Mouse (Mus musculus): Measurements from ENCODE around the gene 5330417C22Rik. TPM values are rescaled to one million over a fixed set of nuclear protein-coding genes. Genes with fewer than 3 reads are reported as not detected.
A peak's percentile ranks its signal among the peaks of the same experiment; 100 is the strongest.
"Not testable (repeated sequence)": the region's sequence is repeated elsewhere in the genome, so short reads cannot be mapped to it uniquely, and the experiment has no call there.

The 5330417C22Rik gene
- polyA plus RNA-seq, 1 experiment from 2014 or later: 10.8 TPM

DNA sequence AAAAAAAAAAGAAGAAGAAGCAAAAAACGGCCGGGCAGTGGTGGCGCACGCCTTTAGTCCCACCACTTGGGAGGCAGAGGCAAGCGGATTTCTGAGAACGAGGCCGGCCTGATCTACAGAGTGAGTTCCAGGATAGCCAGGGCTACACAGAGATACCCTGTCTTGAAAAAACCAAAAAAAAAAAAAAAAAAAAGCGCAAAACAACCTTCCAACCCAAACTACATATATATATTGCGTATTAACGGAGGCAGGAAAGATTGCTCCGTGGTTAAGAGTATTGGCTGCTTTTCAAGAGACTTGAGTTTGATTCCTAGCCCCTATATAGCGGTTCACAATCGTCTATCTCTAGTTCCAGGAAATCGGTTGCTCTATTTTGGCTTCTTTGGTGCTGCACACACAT is 34.5 kb upstream of the 5330417C22Rik start:
- Histone ChIP-seq H3K27ac (ENCODE audit: low read depth, low read length) (no peak overlapping the region), H3K36me3 (ENCODE audit: control insufficient read depth, insufficient read depth) (no peaks in the 10 kb centered on the region), H3K4me2 (replicated peaks; ENCODE audit: low read depth) (peak overlapping the region; percentile 75), H3K9ac (ENCODE audit: low read depth, low read length) (no peak overlapping the region), H3K9me3 (ENCODE audit: control insufficient read depth) (no peaks in the 10 kb centered on the region), H3K4me1 (replicated peaks; ENCODE audit: control insufficient read depth, insufficient read depth, low read length) (no peaks in the 10 kb centered on the region), H3K27me3 (replicated peaks; ENCODE audit: control insufficient read depth, insufficient read depth, low read length) (no peaks in the 10 kb centered on the region), H3K4me3 (ENCODE audit: low read depth, low read length) (peak overlapping the region; percentile 66; the same call in 1 of the 2 replicates)
- 91% methylated on average over 14 of the region's 14 CpGs for WGBS
- no peak for TF ChIP-seq CTCF (IDR thresholded peaks at IDR 0.05; ENCODE audit: low read depth)
- ATAC-seq: 0 out of 2 replicates have a peak, but pooled peaks have one; percentile 7

DNA sequence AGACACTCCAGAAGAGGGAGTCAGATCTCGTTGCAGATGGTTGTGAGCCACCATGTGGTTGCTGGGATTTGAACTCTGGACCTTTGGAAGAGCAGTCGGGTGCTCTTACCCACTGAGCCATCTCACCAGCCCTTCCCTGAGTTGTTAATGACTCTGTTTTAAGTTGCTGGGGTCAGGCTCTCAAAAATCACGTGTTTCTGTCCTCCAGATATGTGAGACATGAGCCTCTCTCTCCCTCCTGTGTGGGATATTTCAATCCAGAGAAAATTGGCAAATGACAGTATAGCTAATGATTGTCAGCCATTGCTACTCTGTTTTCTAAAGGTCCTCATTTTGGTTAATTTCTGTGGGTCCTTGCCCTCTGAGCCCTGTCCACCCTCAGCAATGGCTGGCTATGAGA is 33.3 kb upstream of the 5330417C22Rik start:
- not testable (repeated sequence) for H3K4me3 ChIP-seq (ENCODE audit: low read depth, low read length); H3K27ac ChIP-seq (ENCODE audit: low read depth, low read length); ATAC-seq; H3K36me3 ChIP-seq (ENCODE audit: control insufficient read depth, insufficient read depth); H3K4me2 ChIP-seq (replicated peaks; ENCODE audit: low read depth); H3K9ac ChIP-seq (ENCODE audit: low read depth, low read length); H3K27me3 ChIP-seq (replicated peaks; ENCODE audit: control insufficient read depth, insufficient read depth, low read length); H3K9me3 ChIP-seq (ENCODE audit: control insufficient read depth); H3K4me1 ChIP-seq (replicated peaks; ENCODE audit: control insufficient read depth, insufficient read depth, low read length)
- 43% methylated on average over 3 of the region's 3 CpGs for WGBS

DNA sequence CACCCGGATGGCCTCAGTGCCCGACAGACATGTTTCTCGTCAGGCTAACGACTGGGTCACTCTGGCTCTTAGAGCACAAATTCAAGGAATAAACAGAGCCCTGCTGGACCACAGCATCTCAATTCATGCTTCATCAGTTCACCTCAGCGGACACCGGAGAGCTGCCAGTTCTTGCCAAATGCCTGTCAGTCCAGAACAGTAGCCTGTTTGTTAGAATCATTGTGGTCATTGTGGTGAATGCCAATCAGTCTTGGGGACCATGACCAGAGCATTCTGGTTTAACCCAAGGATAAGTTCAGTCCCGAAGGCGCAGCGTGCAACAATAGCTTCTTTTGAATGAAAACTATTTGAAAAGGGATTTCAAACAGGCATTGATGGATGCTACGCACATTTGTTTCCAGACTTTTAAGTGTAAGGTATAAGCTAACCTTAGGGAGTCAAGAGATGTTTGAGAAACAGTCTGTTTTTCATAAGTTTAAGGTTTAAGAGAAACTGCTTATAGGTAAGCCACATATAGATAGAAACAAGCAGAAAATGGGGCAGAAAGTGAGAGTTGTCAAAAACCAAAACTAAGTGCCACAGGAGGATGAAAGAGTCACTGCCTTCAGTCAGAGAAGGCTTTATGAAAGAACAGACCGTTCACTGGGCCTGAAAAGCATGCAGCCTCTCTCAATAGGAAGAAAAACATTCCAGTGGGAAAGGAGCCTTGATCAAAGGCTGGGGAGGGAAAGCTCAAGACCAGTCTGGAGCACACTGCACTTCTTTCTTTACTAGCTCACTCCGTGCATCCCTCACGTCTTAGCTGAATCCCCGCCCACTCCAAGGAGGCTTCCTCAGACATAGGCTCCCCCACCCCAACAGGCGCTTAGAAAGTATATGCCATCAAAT is 31.9 kb upstream of the 5330417C22Rik start:
- Histone ChIP-seq H3K9me3 (ENCODE audit: control insufficient read depth) (no peaks in the 10 kb centered on the region), H3K27me3 (replicated peaks; ENCODE audit: control insufficient read depth, insufficient read depth, low read length) (no peaks in the 10 kb centered on the region), H3K4me1 (replicated peaks; ENCODE audit: control insufficient read depth, insufficient read depth, low read length) (no peaks in the 10 kb centered on the region), H3K9ac (ENCODE audit: low read depth, low read length) (no peak overlapping the region), H3K4me3 (ENCODE audit: low read depth, low read length) (no peak overlapping the region), H3K4me2 (replicated peaks; ENCODE audit: low read depth) (no peak overlapping the region), H3K36me3 (ENCODE audit: control insufficient read depth, insufficient read depth) (no peaks in the 10 kb centered on the region), H3K27ac (ENCODE audit: low read depth, low read length) (no peak overlapping the region)
- TF ChIP-seq CTCF (IDR thresholded peaks at IDR 0.05; ENCODE audit: low read depth): no peak
- no peak for ATAC-seq
- WGBS: 61% methylated on average over 15 of the region's 15 CpGs

DNA sequence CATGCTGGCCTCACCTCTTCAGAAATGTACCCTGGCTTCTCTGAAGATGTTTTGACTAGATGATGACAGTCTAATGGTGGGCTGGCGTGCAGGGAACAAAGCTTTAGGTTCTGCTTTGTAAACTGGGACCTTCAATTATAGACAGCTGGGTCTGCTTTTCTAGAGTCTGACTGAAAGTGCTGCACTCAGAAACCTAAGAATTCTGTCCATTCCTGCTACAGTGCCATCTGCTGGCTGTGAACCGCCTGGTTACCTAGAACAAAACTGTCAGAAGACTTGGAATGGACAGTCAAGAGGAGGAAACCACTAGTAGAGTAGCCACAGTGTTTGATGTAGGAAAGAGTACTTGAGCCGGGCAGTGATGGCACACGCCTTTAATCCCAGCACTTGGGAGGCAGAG is 27.0 kb upstream of the 5330417C22Rik start:
- under 1% methylated on average over 4 of the region's 4 CpGs for WGBS
- H3K27ac ChIP-seq (ENCODE audit: low read depth, low read length): peak overlapping the region; percentile 80
- peak; percentile 90 for TF ChIP-seq CTCF (IDR thresholded peaks at IDR 0.05; ENCODE audit: low read depth)

DNA sequence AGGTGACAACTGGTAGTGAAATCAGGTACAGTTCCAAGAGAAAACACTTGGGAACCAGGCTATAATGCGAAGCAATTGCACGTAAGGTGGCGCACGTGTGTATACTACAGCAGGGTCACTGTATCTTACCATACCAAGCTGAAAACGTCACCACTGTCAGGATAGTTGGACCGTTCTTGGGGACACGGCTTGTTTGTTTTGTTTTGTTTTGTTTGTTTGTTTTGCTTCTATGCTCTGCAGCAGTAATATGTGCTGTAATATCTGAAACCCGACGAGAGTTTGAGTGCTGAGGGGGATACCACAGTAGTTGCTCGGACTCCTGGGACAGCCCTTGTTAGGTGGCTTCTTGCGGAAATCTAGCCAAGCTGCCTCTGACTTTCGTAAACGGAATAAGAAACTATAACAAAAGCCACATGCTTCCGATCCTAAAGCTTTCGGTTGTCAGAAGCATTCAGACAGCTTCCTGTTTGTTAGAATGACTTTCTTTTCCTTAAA is 26.5 kb upstream of the 5330417C22Rik start:
- H3K36me3 ChIP-seq (ENCODE audit: control insufficient read depth, insufficient read depth): peaks cover 26% of the 10 kb centered on the region
- peak overlapping the region; percentile 80 for H3K27ac ChIP-seq (ENCODE audit: low read depth, low read length)
- peak; percentile 78 for ATAC-seq
- peak overlapping the region; percentile 45 for H3K9ac ChIP-seq (ENCODE audit: low read depth, low read length)
- peak; percentile 62 for TF ChIP-seq CTCF (IDR thresholded peaks at IDR 0.05; ENCODE audit: low read depth)
- H3K4me3 ChIP-seq (ENCODE audit: low read depth, low read length): peak overlapping the region; percentile 85
- H3K9me3 ChIP-seq (ENCODE audit: control insufficient read depth): no peaks in the 10 kb centered on the region
- H3K27me3 ChIP-seq (replicated peaks; ENCODE audit: control insufficient read depth, insufficient read depth, low read length): no peaks in the 10 kb centered on the region
- peak overlapping the region; percentile 77 for H3K4me2 ChIP-seq (replicated peaks; ENCODE audit: low read depth)
- 3% methylated on average over 15 of the region's 15 CpGs for WGBS
- H3K4me1 ChIP-seq (replicated peaks; ENCODE audit: control insufficient read depth, insufficient read depth, low read length): peaks cover 4% of the 10 kb centered on the region; the same call in 1 of the 2 replicates

More for the DNA sequence above, 27.0 kb upstream of the 5330417C22Rik start:
- peak overlapping the region; percentile 45 for H3K9ac ChIP-seq (ENCODE audit: low read depth, low read length)
- H3K9me3 ChIP-seq (ENCODE audit: control insufficient read depth): no peaks in the 10 kb centered on the region
- peaks cover 4% of the 10 kb centered on the region; the same call in 1 of the 2 replicates for H3K4me1 ChIP-seq (replicated peaks; ENCODE audit: control insufficient read depth, insufficient read depth, low read length)
- peaks cover 21% of the 10 kb centered on the region for H3K36me3 ChIP-seq (ENCODE audit: control insufficient read depth, insufficient read depth)
- no peaks in the 10 kb centered on the region for H3K27me3 ChIP-seq (replicated peaks; ENCODE audit: control insufficient read depth, insufficient read depth, low read length)
- H3K4me3 ChIP-seq (ENCODE audit: low read depth, low read length): peak overlapping the region; percentile 85
- H3K4me2 ChIP-seq (replicated peaks; ENCODE audit: low read depth): peak overlapping the region; percentile 77
- no peak for ATAC-seq

DNA sequence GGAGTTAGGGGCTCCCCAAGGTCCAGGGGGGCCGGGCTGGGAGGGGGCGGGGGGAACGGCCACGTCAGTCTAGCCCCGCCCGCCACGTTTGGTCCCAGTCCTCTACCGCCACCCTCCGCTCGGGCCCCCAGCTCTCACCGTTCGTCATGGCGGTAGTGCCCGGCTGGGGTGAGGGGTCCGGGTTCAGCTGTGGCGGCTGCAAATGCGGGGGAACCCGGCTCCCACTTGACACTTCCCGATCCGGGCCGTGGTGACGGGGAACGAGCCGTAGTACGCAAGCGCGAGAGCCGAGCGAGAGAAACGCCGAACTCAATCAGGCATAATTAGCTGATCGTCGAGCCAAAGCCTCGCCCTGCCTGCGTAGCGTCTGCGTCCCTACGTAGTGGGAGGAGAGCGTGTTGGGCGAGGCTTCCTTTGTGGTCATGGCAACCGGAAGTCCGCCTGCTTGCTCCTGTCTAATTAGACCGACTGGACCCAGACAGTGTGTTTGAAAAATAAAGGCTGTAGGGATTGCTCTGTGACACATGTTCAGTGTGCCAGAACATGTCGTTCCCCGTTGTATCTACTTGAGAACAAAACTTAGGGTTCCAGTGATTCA is 25.9 kb upstream of the 5330417C22Rik start, which contains the start of gene Tmem167b:
TSS of gene Tmem167b (minus strand) at position 334 of the 598 bp plus-strand sequence.
- peak within 1 kb of the TSS; percentile 77 for H3K4me2 ChIP-seq (replicated peaks; ENCODE audit: low read depth)
- H3K27ac ChIP-seq (ENCODE audit: low read depth, low read length): peak within 1 kb of the TSS; percentile 80
- TF ChIP-seq CTCF (IDR thresholded peaks at IDR 0.05; ENCODE audit: low read depth): peak; percentile 50
- H3K36me3 ChIP-seq (ENCODE audit: control insufficient read depth, insufficient read depth): peaks cover 30% of the 10 kb centered on the region
- no peaks in the 10 kb centered on the region for H3K27me3 ChIP-seq (replicated peaks; ENCODE audit: control insufficient read depth, insufficient read depth, low read length)
- no peaks in the 10 kb centered on the region for H3K9me3 ChIP-seq (ENCODE audit: control insufficient read depth)
- H3K9ac ChIP-seq (ENCODE audit: low read depth, low read length): peak within 1 kb of the TSS; percentile 75
- under 1% methylated on average over 45 of the region's 45 CpGs for WGBS
- peak within 1 kb of the TSS; percentile 85 for H3K4me3 ChIP-seq (ENCODE audit: low read depth, low read length)
- peak; percentile 97 for ATAC-seq
- H3K4me1 ChIP-seq (replicated peaks; ENCODE audit: control insufficient read depth, insufficient read depth, low read length): peaks cover 4% of the 10 kb centered on the region; the same call in 1 of the 2 replicates
